12 mouse cellular contexts compared by ENCODE assay signal in genomic region chr3:37383096-37383765, GRCm38 (mm10). TPM values are rescaled to one million over a fixed set of nuclear protein-coding genes. Genes with fewer than 3 reads are reported as not detected.
DNase-seq lines count a peak whose midpoint lies in the region; ATAC-seq and TF ChIP-seq lines count a peak whose summit lies in the region.
"Had no signal": no experiment of that assay in that cellular context is flagged by ENCODE, and none has a peak within 500 bp of the region (broad histone marks: within the 10 kb centered on the region; RNA-seq: fewer than 3 reads in every experiment).

No protein-coding gene starts in this region.

- no peak overlapping the region for H3K27ac ChIP-seq in liver, embryonic 14.5 days
- H3K27ac ChIP-seq in liver, embryonic 11.5 days (ENCODE audit: low read depth, low read length), result no peak overlapping the region
- peak overlapping the region; percentile 73 for H3K27ac ChIP-seq in heart, postnatal 0 days (ENCODE audit: low read depth)
- H3K27ac ChIP-seq: forebrain, embryonic 13.5 days; midbrain, embryonic 10.5 days had no signal

- no peaks in the 10 kb centered on the region for H3K4me1 ChIP-seq in liver, embryonic 14.5 days (replicated peaks; ENCODE audit: control insufficient read depth in 2 of 2, insufficient read depth in 2 of 2, low read length in 1 of 2)
- no peaks in the 10 kb centered on the region for H3K4me1 ChIP-seq in liver, embryonic 11.5 days (replicated peaks; ENCODE audit: control insufficient read depth, insufficient read depth, low read length)
- peaks cover 23% of the 10 kb centered on the region for H3K4me1 ChIP-seq in heart, postnatal 0 days (ENCODE audit: control insufficient read depth, insufficient read depth)
- H3K4me1 ChIP-seq: midbrain, embryonic 10.5 days had no signal

- no peak for TF ChIP-seq EP300 in liver, embryonic 14.5 days (IDR thresholded peaks at IDR 0.05; ENCODE audit: low read depth)
- no peak for TF ChIP-seq EP300 in heart, postnatal 0 days (IDR thresholded peaks at IDR 0.05; ENCODE audit: low read depth)

- H3K36me3 ChIP-seq in liver, embryonic 14.5 days (replicated peaks; ENCODE audit: control insufficient read depth, insufficient read depth, low read depth), result no peaks in the 10 kb centered on the region
- H3K36me3 ChIP-seq in liver, embryonic 11.5 days (ENCODE audit: control insufficient read depth, insufficient read depth, low read length), result no peaks in the 10 kb centered on the region
- no peaks in the 10 kb centered on the region for H3K36me3 ChIP-seq in heart, postnatal 0 days (replicated peaks; ENCODE audit: control insufficient read depth, insufficient read depth, low read length)
- H3K36me3 ChIP-seq: midbrain, embryonic 10.5 days had no signal

- TF ChIP-seq CTCF in liver, embryonic 14.5 days (IDR thresholded peaks at IDR 0.05; ENCODE audit: low read depth), result peak; percentile 9; the same call in 1 of the 2 replicates
- TF ChIP-seq CTCF in heart, postnatal 0 days (IDR thresholded peaks at IDR 0.05; ENCODE audit: low read depth), result no peak

- WGBS in liver, embryonic 14.5 days (ENCODE audit: insufficient replicate concordance), result 71% methylated on average over 6 of the region's 6 CpGs
- WGBS in liver, embryonic 11.5 days, result 82% methylated on average over 6 of the region's 6 CpGs
- 34% methylated on average over 6 of the region's 6 CpGs for WGBS in heart, postnatal 0 days

- H3K4me3 ChIP-seq in liver, embryonic 14.5 days (ENCODE audit: insufficient read depth in 1 of 2, low read depth in 2 of 2, low read length in 2 of 2), result no peak overlapping the region
- no peak overlapping the region for H3K4me3 ChIP-seq in liver, embryonic 11.5 days (ENCODE audit: low read depth, low read length)
- H3K4me3 ChIP-seq in heart, postnatal 0 days (ENCODE audit: low read depth, low read length), result no peak overlapping the region
- H3K4me3 ChIP-seq: forebrain, embryonic 13.5 days; midbrain, embryonic 10.5 days had no signal

- H3K9ac ChIP-seq in liver, embryonic 14.5 days (replicated peaks), result no peak overlapping the region
- H3K9ac ChIP-seq in liver, embryonic 11.5 days (ENCODE audit: low read depth, low read length), result no peak overlapping the region
- H3K9ac ChIP-seq in heart, postnatal 0 days (replicated peaks; ENCODE audit: low read depth, low read length), result no peak overlapping the region
- H3K9ac ChIP-seq: forebrain, embryonic 13.5 days; lung, embryonic 14.5 days had no signal

- H3K9me3 ChIP-seq in liver, embryonic 14.5 days (ENCODE audit: control insufficient read depth, low read length), result no peaks in the 10 kb centered on the region
- no peaks in the 10 kb centered on the region for H3K9me3 ChIP-seq in liver, embryonic 11.5 days (ENCODE audit: control insufficient read depth, low read length)
- H3K9me3 ChIP-seq in heart, postnatal 0 days (replicated peaks; ENCODE audit: control insufficient read depth, low read length), result no peaks in the 10 kb centered on the region
- H3K9me3 ChIP-seq: forebrain, embryonic 13.5 days; midbrain, embryonic 10.5 days had no signal

- no peak for ATAC-seq in liver, embryonic 14.5 days (ENCODE audit: insufficient read depth)
- no peak for ATAC-seq in liver, embryonic 11.5 days (replicated peaks; ENCODE audit: low FRiP score)
- peak; percentile 14; the same call in 1 of the 2 replicates for ATAC-seq in heart, postnatal 0 days (ENCODE audit: insufficient read depth, low read depth)
- ATAC-seq: forebrain, embryonic 13.5 days had no signal

- DNase-seq in embryo, embryonic 10.5 days (ENCODE audit: low spot score), result peak; percentile 13
- no peak for DNase-seq in embryo, embryonic 11 days
- DNase-seq in liver, embryonic 14.5 days (ENCODE audit: low read depth in 3 of 3, low spot score in 3 of 3), result no peak
- no peak for DNase-seq in liver, embryonic 11.5 days (ENCODE audit: low spot score)
- peak; percentile 44 for DNase-seq in heart, postnatal 0 days (ENCODE audit: low spot score)
- DNase-seq in left cerebral cortex, adult 11 months (ENCODE audit: low spot score), result no peak
- no peak for DNase-seq in adrenal gland, adult 18-20 months (ENCODE audit: low spot score in 2 of 2)
- no peak for DNase-seq in adipocyte (ENCODE audit: low spot score)
- DNase-seq: kidney, postnatal 36 days; lung, embryonic 14.5 days had no signal

- H3K27me3 ChIP-seq in liver, embryonic 14.5 days (ENCODE audit: control insufficient read depth, insufficient read depth, low read length), result no peaks in the 10 kb centered on the region
- H3K27me3 ChIP-seq in liver, embryonic 11.5 days (replicated peaks; ENCODE audit: control insufficient read depth, insufficient read depth, low read length), result no peaks in the 10 kb centered on the region
- H3K27me3 ChIP-seq in heart, postnatal 0 days (ENCODE audit: control insufficient read depth, insufficient read depth, low read length), result no peaks in the 10 kb centered on the region
- H3K27me3 ChIP-seq: forebrain, embryonic 13.5 days had no signal

- no peak overlapping the region for H3K4me2 ChIP-seq in liver, embryonic 14.5 days (ENCODE audit: low read depth)
- no peak overlapping the region for H3K4me2 ChIP-seq in liver, embryonic 11.5 days
- no peak overlapping the region for H3K4me2 ChIP-seq in heart, postnatal 0 days (ENCODE audit: low read depth, low read length)
- H3K4me2 ChIP-seq: forebrain, embryonic 13.5 days; lung, embryonic 14.5 days had no signal

RNA-seq across cellular contexts. Expression of gene Fgf2, which starts 35.1 kb away (rescaled TPM):
- polyA plus RNA-seq in liver, embryonic 14.5 days (2012; rRNA removed), result 0.03 and 0.06 TPM in 2 replicates
- polyA plus RNA-seq in liver, embryonic 14.5 days (2014; fragmentation: Nextera tagmentation; extraction: Ambion mirVana), result 0.13 and 0.14 TPM in 2 replicates
- 0.26 and 0.44 TPM in 2 replicates for polyA plus RNA-seq in liver, embryonic 11.5 days (2014; fragmentation: Nextera tagmentation; extraction: Ambion mirVana)
- total RNA-seq in heart, postnatal 0 days (2014; rRNA removed; ENCODE audit: low replicate concordance), result 2.2 and 3.4 TPM in 2 replicates
- 0.86 and 1.1 TPM in 2 replicates for polyA plus RNA-seq in heart, postnatal 0 days (2015; fragmentation: Nextera tagmentation; extraction: Ambion mirVana)
- total RNA-seq in adrenal gland, adult 18-20 months (2021), result 1 to 10 TPM; 2.8 to 8.0 TPM

RNA-seq across cellular contexts. Expression of gene Spata5, which starts 36.5 kb away (rescaled TPM):
- polyA plus RNA-seq in liver, embryonic 14.5 days (2012; rRNA removed), result 3.2 and 6.0 TPM in 2 replicates
- 18.2 and 22.2 TPM in 2 replicates for polyA plus RNA-seq in liver, embryonic 14.5 days (2014; fragmentation: Nextera tagmentation; extraction: Ambion mirVana)
- 41.2 and 52.8 TPM in 2 replicates for polyA plus RNA-seq in liver, embryonic 11.5 days (2014; fragmentation: Nextera tagmentation; extraction: Ambion mirVana)
- total RNA-seq in heart, postnatal 0 days (2014; rRNA removed; ENCODE audit: low replicate concordance), result 11.1 and 17.0 TPM in 2 replicates
- 13.8 and 18.7 TPM in 2 replicates for polyA plus RNA-seq in heart, postnatal 0 days (2015; fragmentation: Nextera tagmentation; extraction: Ambion mirVana)
- 10 to 100 TPM; 43.6 to 51.2 TPM for total RNA-seq in adrenal gland, adult 18-20 months (2021)

RNA-seq across cellular contexts. Expression of gene Nudt6, which starts 36.8 kb away (rescaled TPM):
- 3.6 and 3.9 TPM in 2 replicates for polyA plus RNA-seq in liver, embryonic 14.5 days (2012; rRNA removed)
- 4.8 and 5.2 TPM in 2 replicates for polyA plus RNA-seq in liver, embryonic 14.5 days (2014; fragmentation: Nextera tagmentation; extraction: Ambion mirVana)
- 8.5 and 11.5 TPM in 2 replicates for polyA plus RNA-seq in liver, embryonic 11.5 days (2014; fragmentation: Nextera tagmentation; extraction: Ambion mirVana)
- total RNA-seq in heart, postnatal 0 days (2014; rRNA removed; ENCODE audit: low replicate concordance), result 9.8 and 38.8 TPM in 2 replicates
- 23.6 and 25.4 TPM in 2 replicates for polyA plus RNA-seq in heart, postnatal 0 days (2015; fragmentation: Nextera tagmentation; extraction: Ambion mirVana)
- 10 to 100 TPM; 15.9 to 18.8 TPM for total RNA-seq in adrenal gland, adult 18-20 months (2021)

Comparison
In these comparisons a context has a peak if more than half of its experiments do, and no peak if none do; other contexts are left out.
1. DNase-seq: peak in embryo, embryonic 10.5 days (single experiment) and heart, postnatal 0 days (single experiment); none in embryo, embryonic 11 days (single experiment), liver, embryonic 14.5 days (0 of 3), liver, embryonic 11.5 days (single experiment), left cerebral cortex, adult 11 months (single experiment), adrenal gland, adult 18-20 months (0 of 2) and adipocyte (single experiment).